Mouse (Mus musculus): Measurements from ENCODE around the gene Tdrd9.
"Not testable (repeated sequence)": the region's sequence is repeated elsewhere in the genome, so short reads cannot be mapped to it uniquely, and the experiment has no call there.

Tdrd9 gene

DNA sequence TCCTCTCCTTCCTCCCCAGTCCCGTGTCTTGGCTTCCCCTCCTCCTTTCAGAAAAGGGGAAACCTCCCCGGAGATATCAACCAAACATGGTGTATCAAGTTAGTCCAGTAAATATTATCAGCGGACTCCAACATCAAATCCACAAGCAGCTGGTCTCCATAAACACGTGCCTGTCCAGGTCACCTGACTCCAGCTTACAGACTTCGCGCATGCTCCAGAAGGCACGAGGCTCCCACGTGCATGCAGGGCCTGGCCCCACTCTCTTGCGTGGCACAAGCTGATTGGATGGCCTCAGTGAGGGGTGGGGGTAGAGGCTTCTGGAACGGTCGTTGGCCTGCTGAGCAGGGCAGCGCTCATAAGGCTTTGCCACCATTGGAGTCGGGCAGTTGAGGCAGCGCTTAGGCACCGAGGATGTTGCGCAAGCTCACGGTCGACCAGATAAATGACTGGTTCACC lies at the start of gene Tdrd9:
Tdrd9 (plus strand) TSS at position 329 of the 456 bp plus-strand sequence.
- DNase-seq, result no peak

DNA sequence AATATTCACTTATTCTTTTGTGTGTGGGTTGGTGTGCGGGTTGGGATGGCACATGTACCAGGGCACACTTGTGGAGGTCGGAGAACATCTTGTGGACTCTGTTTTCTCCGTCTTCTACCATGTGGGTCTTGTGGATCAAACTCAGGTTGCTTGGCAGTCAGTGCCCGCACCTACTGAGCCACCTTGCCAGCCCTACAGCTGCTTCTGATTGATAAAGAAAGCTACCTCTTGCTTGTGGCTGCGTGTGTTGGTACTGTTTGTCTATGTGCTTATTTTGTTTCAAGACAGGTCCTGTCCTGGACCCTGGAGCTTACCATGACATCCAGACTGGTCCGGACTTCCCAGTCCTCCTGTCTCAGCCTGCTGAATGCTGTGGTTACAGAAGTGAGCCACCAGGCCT lies 48.2 kb upstream of the Tdrd9 start:
- DNase-seq, result no peak

DNA sequence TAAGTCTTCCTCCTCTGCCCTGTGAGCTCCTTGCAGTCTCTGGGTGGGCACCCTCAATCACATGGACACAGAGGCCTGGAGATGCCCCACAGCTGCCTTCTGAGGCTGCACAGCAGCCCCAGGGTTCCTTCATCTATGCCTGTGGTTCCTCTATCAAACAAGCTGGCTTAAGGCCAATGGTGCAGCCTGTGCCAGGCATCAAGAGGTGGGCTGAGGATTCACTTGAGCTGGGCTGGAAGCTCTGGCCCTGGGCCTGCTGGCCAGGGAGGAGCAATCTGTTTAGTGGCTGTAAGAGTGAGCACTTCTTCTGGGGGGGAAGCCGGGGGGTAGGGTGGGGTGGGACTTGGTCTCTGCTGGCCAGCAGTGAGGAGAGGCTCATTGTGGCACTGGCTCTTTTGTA lies 44.0 kb upstream of the Tdrd9 start:
- no peak for DNase-seq

DNA sequence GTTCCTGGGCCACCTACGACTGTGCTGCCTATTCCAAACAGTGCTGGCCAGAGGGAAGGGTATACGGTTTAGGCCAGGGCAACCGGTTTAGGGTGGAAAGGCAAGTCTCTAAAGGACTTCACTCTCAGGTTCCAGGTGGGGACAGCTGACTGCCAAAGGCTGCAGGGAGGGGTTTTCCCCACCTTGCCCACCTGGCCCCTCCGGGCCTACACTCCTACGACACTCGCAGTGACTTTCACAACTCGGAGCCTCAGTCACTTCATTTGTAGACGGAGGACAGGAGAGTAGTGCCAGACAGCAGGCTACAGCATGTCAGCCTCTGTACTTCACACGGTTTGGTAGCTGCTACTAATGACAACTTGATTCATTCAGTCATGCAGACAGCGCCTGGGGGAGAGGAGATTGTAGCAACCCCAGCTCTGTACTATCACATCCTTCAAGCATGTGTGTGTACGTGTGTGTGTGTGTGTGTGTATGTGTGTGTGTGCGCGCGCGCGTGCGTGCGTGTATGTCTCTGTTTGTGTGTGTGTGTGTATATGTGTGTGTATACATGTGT lies 42.9 kb upstream of the Tdrd9 start:
- no peak for DNase-seq

DNA sequence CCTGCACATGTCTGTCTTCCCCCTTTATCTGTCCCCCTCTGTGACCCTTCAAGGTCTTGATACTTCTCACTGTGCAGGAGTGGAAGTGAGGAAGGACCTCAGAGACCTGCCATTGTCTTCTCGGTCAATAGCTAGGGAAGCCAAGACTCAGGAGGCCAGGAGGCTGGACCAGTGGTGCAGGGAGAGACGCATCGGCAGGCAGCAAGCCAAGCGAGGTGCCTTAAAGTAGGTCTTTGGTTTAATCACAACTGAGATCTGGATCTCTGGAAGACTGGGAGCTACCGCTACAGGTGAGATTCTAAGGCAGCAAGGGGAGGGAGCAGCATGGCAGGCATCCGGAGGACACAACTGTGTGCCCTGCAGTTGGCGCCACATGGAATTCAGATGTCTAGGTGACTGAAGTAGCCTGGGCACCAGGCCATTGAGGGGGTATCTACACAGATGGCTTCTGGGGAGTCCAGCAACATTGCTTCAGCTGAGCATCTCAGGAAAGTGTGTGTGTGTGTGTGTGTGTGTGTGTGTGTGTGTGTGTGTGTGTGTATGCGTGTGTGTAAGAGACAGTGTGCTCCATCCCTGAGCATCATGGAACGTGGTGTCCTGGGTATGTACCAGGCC lies 39.8 kb upstream of the Tdrd9 start:
- no peak for DNase-seq

DNA sequence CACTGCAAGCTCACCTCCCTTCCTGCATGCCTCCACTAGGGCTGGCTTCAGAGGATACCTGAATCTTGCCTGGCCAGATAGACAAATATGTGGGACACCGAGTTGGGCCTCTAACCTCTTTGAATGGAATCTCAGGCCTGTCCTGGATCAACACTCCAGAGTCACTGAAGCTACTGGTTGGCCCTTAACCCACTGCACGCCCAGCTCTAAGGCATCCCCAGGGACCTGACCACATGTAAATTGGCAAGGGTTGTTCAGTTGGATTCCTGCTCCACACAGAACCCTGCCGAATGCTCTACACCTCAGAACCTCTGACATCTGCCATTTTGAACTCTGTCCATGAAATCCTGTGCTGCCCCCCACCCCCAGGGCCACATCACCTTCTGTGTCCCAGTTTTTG lies 38.8 kb upstream of the Tdrd9 start:
- no peak for DNase-seq

DNA sequence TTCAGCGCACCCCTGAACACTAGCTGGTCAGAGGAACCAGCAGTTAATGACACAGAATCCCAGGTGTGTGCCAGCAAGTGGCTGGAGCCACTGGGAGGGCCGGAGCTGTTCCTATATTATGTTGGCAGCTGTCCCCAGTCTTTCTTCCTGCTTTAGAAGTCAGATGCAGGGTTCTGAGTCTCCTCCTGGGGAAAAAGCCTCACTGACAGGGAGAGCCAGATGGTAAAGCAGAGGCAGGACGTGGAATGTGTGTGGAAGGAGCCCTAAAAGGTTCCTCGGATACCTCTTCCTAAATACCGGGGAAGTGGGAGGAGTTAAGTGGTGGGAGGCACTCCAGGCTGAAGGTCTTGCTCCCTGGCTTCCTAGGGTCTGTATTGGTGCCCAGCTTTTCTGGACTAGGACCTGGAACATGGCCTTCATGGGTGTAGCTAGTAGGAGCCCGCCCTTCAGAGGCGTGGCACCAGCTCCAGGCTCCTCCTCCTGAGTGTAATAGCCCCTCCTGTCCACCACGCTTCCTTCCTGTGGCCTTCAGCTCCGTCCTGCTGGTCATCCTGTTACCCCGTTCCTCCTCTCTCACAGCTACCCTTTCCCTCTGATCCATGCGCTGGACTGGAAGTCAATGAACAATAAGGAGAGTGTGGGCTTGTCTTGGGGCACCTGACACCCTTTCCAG lies 38.2 kb upstream of the Tdrd9 start:
- no peak for DNase-seq

DNA sequence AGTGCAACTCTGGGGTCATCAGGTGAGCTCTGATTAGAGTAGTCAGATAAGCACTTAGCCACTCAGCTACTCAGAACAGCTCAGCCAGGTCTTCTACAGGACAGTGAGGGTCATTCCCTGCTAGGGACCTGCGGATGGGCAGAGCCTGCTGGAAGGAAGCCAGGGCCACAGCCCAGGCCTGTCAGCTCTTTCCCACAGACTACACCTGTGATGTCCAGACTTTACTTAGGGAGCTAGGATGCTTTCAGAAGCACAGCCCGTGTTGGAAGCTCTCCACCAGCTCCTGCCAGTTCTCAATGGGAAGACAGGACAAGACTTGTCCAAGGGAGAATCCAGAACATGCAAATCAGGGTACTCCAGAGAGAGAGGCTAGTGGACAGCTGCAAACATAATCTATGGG lies 37.4 kb upstream of the Tdrd9 start:
- no peak for DNase-seq

DNA sequence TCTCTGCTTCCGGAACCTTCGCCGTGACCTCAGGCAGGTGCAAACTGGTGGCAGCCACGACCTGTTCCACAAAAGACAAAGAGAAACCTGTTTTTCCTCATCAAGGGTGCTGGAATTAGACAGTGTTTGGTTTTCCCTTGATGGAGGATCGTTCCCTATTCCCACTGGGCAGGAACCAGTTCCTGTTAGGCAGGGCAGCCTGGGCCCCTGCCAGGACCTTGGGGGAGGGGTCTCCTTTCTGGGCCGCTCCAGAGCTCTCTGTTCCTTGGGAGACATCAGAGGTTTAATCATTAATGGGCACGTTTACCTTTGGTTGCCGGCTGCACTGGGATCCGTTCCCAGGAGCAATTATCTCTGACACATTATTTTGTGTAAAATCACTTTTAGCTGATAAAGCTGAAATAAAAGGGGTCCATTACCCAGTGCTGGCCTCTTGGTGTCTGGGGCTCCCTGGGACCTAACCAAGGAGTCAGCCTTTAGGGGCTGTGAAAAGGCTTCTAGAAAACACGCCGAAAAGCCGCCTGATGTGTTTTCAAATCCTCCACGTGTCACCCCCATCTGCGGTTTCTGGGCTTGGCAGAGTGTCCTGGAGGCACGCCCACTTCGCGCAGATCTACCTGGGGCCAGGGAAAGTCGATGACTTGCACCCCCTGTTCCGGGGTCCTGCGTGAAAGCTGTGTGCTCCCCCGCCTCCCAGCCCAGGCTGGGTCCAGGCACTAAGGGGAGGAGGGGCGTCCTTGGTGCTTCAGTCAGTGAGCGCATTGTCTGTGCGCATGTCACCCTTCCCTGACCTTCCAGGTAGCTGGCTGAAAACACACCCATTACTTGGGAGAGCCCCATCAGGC lies 34.4 kb upstream of the Tdrd9 start:
- no peak for DNase-seq

DNA sequence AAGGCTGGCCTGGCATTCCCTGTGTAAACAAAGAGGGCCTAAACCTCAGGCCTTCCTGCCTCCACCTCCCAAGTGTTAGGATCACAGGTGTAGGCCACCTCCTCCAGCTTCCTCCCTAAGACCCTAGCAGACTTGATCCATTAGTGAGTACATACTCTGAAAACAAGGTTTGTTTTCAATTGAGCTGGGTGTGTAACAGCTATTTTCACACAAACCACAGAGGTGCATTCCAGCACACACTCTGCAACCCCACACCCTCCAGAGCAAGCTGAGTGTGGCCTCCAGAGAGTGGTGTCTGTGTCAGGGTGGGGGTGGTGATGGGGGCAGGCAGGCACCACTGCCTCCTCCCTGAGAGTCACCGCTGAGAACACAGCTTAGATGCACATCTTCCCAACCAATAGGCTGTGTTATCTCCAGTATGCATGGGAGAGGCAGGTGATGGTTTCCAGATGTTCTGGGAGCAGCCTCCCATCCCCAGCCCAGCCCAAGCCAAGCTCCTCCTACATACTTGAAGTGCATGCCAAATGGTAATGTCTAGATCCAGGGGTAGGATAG lies 32.7 kb upstream of the Tdrd9 start:
- DNase-seq, result peak; percentile 67

DNA sequence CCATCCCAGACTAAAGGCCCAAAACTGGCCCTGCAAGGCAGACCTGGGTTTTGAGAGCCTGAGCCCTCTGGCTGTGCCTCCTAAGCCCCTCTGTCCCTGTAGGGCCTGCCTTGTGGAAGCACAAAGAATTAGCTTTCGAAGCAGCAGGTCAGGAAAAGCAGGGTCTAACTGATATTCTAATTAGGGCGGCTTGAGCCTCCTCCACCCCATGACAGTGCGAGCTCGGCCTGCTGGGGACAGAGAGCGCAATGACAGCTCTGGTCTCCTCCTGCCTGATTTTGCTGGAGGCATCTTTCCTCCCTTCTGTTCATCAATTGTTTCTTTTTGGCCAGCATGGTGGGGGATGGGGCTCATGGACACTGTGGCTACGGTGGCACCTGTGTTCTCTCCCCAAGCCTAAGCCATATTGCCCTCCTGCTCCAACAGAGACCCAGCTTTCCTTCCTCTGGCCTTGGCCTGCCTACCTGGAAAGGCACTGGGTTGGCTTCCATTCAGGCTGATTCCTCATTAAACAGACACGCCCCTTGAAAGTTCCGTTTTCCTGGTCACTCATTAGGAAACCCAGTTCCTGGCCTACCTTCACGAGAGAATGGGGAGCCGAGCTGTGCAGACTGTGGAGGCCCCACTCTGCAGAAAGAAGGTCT lies 27.8 kb upstream of the Tdrd9 start:
- no peak for DNase-seq

DNA sequence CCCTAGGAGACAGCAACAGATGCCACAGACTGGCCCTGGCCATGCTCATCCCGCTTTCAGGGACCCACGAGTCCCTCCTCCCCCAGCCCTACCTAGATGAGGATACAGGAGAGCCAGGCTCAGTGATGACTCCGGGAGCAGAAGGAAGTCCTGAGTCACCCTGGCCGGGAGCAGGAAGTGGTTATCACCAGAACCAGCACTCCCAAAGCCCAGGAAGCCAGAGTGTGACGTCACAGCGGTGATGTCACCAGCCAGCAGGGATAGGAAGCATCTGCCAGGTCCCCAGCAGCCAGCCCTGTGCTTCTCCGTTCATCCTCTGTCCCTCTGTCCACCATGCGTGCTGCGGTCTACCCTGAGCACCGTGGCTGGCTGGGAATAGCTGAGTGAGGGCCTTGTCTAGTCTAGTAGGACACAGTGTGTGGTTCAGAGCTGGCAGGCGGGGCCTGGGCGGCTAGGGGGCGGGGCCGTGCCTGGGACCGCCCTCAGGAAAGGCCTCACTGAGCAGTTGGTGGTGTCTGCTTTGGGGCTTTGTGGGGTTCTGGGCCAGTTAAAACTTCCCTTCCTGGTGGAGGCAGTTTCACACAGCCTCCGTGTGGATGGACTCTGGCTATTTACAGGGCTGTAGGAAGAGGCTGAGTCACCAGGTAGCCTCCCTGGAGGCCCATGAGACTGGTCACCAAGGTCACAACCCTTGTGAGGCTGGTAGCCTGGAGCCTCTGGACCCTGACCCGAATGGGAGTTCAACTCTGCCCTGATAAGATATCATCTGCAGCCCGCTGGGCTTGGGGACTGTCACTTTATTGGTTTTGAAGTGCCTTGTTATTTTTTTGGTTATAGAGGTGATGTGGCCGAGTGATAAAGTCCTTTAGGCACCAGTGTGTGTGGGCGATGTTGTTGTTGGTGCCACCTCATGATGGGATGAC lies 27.0 kb upstream of the Tdrd9 start:
- DNase-seq, result not testable (repeated sequence)

DNA sequence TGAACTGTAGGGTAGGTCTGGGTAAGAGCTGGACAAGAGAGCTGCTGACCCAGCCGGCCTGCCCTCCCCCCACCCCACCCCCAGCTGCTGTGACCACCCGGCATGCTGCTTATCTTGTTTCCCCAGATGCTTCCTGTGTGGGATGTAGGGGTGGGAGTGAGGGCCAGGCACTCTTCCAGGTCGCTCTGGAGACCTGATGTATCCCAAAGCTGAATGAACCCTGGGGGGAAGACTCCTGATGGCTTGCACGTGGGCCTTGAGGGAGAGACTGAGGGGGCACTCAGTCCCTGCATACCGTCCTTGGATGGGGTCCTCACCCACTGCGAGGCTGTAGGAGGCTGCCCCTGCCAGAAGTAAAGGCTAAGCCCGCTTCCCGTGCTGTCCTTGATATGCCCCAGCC lies 26.2 kb upstream of the Tdrd9 start:
- DNase-seq, result no peak

DNA sequence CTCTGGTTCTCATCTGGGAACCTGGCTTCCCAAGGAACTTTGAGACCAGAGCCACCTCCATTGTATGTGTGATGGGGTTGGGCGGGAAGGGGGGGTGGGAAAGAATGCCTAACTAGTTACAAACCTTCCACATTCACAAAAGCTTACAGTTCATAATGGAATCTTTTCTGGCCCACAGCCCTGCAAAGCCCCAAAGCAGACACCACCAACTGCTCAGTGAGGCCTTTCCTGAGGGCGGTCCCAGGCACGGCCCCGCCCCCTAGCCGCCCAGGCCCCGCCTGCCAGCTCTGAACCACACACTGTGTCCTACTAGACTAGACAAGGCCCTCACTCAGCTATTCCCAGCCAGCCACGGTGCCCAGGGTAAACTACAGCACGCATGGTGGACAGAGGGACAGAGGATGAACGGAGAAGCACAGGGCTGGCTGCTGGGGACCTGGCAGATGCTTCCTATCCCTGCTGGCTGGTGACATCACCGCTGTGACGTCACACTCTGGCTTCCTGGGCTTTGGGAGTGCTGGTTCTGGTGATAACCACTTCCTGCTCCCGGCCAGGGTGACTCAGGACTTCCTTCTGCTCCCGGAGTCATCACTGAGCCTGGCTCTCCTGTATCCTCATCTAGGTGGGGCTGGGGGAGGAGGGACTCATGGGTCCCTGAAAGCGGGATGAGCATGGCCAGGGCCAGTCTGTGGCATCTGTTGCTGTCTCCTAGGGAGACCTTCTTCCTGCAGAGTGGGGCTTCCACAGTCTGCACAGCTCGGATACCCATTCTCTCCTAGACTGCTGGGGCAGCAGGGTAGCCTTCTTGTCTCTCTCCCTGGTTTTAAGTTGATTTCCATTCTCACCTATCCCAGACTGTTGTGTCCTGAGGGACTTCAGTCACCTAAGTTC lies 25.3 kb upstream of the Tdrd9 start:
- DNase-seq, result not testable (repeated sequence)

DNA sequence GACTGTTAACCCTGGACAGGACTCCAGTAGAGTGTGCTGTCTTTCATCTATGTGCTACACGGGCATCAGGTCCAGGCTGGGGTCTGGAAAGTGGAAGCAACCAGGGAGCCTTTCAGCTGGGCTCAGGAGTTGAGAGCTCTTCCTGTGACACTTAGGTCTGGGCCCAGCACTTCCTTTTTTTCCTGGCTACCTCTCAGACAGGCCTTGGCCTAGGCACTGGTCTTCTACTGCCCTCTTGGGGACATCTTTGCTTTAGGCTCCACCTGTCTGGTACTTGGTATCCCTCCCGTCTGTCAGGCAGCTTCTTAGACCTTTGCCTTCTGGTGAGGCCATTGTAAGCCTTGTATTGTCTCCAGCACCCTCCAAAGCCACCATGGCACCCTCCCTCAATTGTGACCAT lies 24.6 kb upstream of the Tdrd9 start:
- DNase-seq, result peak; percentile 61

DNA sequence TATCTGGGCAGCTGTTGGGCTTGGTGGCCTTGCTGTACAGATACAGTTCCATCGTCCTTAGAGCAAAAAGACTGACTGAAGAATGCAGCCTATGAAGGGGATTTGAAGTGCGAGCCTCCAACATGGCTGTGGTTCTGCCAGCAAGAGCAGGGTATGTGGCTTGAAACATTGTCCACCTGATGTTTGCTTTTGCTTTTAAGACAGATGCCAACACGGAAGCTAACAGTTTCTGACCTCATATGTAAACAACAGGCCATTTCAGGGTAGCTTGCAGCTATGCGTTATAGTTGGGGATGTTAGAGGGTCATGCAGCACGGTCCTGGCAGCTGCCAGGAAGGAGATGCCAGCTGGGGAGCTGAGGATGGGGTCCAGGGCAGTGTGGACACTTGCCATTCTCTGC lies 20.9 kb upstream of the Tdrd9 start:
- DNase-seq, result no peak

DNA sequence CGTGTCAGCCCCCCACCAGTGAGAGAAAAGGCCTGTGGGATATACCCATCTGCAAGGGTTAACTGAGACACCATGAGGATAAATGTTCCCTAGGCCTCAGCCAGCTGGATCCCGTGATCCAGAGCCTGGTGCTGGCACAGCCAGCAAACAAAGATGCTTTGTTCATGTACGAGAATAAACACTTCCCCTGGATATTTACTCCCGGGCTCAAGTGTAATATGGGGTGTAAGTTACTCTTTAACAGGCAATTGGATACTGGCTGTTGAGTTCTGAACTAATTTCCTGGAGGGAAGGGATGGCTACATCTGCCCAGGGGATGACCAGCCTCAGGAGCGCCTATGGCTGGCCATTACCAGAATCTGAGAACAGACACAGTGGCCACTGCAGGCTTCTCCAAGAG lies 19.7 kb upstream of the Tdrd9 start:
- DNase-seq, result no peak

DNA sequence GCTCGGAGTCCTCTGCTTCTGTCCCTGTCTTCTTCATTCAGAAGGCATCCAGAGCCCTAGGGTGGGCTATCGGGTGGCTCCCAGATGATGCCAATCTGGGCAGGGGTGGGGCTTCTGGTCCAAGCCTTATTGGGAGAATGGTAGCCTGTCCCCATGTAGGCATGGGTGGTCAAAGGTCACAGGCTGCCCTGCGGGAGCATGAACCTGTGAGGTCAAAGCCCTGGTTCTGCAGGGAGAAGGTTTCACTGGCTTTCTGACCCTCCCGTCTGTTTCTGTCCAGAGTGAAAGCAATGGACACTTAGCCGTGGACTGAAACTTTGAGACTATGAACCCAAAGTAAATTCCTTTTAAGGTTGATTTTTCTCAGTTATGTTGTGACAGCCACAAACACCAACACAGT lies 15.2 kb upstream of the Tdrd9 start:
- DNase-seq, result no peak

DNA sequence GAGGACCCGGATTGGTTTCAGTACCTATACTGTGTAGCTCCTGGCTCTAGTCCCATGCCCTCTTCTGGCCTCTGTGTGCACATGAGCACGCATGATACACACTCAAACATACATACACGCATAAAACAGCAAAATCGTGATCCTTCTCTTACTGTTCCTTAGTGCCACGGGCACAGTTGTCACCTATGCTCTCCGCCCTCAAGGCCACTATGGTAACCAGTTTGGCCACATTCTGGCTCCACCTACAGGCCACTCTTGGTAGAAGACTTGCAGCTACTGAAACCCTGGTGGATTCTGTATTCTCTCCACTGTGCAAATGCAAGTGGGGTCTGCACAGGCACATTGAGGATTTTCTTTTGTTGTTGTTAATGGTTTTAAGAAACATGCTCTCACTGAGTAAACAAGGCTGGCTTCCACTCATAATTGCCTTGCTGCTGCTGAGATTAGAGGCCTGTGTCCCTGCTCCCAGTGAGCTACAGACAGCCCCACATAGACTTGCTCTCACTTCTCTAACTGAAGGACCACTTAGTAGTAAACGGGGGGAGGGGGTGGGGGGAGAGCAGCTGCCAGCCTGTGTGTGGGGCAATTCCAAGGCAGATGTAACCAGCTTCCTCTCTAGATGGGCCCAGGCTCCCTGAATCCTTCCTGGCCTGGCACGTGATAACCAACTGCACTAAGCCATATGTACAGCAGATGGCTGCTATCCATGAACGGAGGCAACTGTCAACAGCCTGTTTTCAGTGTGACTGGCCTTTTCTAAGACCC lies 13.1 kb upstream of the Tdrd9 start:
- peak; percentile 81 for DNase-seq

DNA sequence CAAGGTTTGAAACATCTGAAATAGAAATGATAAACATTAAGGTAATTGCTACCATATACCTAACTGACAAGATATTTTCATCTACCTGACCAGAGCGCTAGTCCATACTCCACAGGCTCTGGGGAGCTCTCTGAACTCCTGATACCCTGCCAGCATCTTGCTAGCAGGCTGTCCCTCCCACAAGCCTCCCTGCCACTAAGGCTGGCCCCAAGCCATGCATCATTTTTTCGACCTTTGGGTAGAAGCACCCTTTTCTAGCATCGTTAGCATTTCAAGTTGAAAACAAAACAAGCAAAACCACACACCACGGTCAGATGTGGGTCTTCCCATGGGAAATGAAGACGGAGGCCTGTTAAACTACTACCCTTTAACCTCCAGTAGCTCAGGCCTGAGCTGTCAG lies 8.0 kb upstream of the Tdrd9 start:
- DNase-seq, result no peak

All from embryo, embryonic 11 days (tissue).